Mouse (Mus musculus): ENCODE results near the gene Sacs.
A peak's percentile ranks its signal among the peaks of the same experiment; 100 is the strongest.
"Not testable (repeated sequence)": the region's sequence is repeated elsewhere in the genome, so short reads cannot be mapped to it uniquely, and the experiment has no call there.

Gene Sacs

DNA sequence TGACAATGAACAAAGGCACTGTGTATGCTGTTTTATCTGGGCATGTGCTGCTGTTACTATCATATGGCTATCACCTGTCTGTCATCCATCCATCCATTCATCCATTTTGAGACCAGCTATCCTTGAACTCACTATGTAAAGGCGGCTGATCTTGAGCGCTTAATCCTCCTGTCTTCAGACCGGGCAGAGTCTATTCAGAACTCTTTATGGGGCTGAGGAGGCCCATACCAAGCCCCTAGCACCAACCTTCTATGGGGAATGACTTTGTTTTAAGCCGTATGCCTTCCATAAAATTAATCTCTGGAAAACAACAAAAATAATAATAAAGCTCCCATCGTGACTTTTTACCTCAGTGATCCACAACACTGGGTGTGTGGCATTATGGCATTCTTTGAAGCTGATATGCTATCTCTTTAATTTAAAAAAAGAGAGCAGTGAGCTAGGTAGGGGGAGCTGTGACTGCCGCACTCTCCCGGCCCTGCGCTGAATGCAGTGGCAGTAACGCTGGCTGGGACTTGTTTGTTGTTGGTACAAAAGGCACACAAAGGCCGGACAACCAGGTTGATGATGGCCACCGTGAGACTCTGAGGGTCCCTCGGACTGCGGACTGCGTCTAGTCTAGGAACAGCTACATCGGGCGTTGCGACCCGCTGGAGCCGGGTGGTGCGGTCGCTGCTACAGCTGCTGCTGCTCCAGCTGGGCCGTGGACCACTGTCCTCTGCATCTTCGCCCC lies at the start of gene Sacs:
Gene Sacs (plus strand): TSS at position 464 of the 733 bp plus-strand sequence.
- no peak for DNase-seq (ENCODE audit: extremely low read depth, insufficient read length, low spot score)

DNA sequence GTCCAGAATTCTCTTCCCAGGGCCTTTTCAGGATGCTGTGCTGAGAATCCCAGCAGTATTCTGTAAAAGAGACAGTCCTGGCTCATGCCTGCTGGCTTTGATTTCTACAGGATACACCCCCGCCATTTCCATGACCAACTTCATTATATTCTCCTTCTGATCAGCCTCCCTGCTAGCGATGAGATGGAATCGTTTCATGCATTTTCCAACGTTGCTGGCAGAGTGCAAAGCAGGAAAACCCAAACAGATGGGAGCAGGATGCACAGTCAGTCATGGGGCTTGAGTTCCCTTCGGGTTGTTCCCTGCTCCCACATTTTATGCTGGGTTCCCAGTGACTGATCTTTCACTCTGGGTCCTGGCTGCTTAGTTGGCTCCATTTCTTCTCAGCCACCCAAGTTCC lies 47.3 kb upstream of the Sacs start:
- no peak for DNase-seq (ENCODE audit: extremely low read depth, insufficient read length, low spot score)

DNA sequence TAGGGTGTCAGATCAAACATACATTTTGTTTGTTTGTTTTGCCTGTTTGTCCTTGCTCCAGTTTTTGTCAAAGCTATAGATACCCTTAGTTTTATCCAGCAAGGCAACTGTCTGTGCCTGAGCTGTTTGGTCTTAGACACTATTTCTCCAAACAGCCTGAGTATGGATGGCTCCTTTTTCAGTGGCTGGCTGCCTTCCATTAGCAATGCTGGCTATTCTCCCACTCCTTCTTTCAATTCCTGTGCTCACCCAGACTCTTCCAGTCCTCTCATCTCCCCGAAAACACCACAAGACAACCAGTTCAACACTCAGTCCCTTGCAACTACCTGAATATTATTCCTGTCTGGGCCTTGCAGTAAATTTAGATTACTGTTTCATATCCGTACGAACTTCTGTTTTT lies 46.2 kb upstream of the Sacs start:
- DNase-seq (ENCODE audit: extremely low read depth, insufficient read length, low spot score): no peak

DNA sequence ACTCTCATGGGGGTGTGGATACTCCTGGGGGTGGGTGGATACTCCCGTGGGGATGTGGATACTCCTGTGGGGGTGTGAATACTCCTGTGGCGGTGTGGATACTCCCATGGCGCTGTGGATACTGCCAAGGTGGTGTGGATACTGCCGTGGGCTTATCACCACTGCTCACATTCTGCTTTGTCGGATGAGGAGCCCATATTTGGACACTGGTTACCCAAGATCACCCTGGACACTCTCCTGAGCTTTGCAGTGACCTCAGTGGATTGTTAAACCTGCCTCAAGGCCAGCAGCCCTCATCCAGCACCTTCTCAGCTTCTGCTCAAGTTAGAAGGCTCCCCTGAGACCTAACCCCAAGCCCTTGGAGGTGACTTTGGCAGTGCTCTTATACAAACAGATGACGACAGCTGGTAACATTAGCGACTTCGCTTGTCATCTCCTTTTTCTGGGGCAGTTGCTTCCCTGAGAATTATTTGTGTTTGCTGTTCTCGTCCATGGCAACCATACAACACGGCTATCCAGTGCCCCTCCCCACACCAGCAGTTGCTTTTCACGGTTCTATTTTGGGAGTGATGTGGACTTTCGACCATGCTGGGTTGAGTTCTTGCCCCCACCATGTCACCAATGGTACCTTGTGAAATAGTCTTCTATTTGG lies 40.2 kb upstream of the Sacs start:
- DNase-seq (ENCODE audit: extremely low read depth, insufficient read length, low spot score): no peak

DNA sequence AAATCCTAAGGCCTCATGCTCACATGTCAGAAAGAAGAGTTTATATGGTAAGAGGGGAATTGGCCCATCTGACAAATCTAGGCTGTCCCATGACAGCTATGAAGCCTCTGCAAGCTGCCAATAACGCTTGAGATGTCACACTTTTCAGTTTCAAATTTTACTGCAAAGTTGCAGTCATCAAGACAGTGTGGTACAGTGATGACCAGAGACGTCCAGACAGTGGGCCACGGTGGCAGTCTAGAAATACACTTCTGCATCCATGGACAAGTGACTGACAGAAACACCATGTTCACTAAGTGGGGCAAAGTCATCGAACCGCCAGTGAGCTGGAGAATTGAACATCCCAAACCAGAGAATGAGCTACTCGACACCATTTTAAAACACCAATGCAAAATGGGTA lies 37.5 kb upstream of the Sacs start:
- no peak for DNase-seq (ENCODE audit: extremely low read depth, insufficient read length, low spot score)

DNA sequence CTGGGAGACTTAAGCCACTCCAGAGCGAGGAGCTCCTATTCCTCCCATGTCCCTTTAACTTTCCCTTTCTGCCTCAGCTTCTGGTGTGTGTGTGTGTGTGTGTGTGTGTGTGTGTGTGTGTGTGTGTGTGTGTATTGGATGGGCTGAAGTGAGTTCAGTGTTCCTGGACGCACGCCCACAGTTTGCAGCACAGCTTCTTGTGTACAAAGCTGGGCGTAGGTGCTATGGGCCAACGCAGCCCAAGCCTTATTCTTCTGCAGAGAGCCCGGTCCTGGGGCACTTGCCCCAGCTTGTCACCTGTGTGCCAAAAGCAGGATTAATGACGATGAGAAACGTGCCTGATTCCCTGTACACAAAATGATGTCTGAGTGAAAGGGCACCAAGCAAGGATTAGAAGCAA lies 31.9 kb upstream of the Sacs start:
- DNase-seq (ENCODE audit: extremely low read depth, insufficient read length, low spot score): no peak

DNA sequence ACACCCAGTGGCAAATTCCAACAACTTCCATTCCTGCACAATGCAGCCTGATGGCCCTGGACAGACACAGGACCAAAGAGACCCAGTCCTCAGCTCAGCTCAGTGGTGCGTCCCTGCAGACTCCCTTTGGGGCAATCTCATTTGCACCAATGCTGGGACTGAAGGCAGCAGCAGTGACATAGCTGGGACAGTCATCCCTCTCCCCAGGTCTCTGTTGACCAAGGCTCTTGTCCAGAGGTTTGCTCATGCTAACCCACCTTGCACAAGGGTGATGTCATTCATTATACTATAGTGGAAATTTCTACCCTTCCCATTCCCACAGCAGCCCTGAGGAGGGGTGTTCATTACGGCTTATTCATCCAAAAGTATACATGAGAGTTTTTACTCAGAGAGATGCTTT lies 29.6 kb upstream of the Sacs start:
- DNase-seq (ENCODE audit: extremely low read depth, insufficient read length, low spot score): no peak

DNA sequence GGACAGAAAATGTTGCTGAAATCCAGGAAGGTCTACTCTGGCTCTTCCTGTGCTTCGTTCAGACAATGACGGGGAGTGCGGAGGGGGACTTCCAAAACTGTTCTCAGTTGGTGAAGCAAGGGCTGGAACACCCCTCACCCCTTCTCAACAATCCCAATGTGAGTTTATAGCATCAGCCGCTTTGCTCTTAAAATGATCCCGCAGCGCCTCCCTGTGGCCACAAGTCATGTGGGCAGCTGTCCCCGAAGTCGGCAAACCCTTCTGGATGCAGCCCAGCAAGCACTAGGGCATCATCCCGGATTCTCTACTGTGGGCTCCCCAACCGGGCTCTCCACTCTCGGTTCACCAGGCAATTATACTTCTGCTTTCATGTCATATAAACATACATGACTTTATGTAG lies 25.9 kb upstream of the Sacs start:
- DNase-seq (ENCODE audit: extremely low read depth, insufficient read length, low spot score): peak; percentile 13

DNA sequence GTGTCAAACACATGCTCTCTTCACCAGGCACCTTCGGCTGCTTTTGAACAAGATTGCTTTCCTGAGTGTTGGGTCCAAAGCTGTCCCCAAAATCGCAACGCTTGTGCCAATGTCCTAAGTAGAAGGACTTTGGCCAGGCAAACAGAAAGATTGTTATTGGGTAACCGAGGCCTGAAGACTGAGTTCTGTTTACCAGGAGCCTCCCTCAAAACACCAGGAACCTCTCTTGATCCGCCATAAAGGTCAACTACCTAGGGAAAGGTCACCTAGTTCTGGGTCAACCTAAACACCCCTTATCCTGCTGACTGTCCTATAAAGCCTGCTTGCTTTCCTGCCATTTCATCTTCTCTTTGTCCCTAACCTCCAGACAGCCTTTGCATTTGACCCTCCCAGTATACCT lies 13.5 kb upstream of the Sacs start:
- DNase-seq (ENCODE audit: extremely low read depth, insufficient read length, low spot score): no peak

DNA sequence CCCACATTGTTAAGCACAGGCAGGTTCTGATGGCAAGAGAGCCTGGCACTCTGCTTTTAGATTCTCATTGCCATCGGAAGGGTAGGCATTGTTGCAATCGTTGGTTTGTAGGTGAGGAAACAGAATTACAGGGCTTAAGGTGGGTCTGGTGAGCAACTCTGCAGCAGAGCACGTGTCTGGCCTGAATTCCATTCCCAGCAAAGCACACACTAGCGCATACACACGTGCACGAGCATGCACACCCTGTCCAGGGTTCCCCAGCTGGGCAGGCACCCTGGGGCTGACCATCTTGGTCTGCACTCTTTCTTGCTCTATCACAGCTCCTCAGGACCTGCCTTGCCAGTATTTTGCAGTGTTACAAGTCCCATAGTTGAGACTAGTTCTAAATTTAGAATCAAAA lies 13.1 kb upstream of the Sacs start:
- DNase-seq (ENCODE audit: extremely low read depth, insufficient read length, low spot score): no peak

DNA sequence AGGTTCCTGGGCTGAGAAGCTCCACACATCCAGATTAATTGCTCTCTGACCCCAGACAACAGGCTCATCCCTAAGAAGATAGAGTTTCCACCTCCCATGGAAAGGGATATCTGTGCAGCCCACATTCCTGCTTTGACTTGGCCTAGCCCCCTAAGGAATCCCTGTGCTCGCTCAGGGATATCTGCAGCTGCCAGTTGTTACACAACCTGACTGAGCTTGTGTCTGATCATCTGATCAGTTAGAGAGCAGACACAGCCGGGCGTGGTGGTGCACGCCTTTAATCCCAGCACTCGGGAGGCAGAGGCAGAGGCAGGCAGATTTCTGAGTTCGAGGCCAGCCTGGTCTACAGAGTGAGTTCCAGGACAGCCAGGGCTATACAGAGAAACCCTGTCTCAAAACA lies 10.9 kb upstream of the Sacs start:
- DNase-seq (ENCODE audit: extremely low read depth, insufficient read length, low spot score): not testable (repeated sequence)

DNA sequence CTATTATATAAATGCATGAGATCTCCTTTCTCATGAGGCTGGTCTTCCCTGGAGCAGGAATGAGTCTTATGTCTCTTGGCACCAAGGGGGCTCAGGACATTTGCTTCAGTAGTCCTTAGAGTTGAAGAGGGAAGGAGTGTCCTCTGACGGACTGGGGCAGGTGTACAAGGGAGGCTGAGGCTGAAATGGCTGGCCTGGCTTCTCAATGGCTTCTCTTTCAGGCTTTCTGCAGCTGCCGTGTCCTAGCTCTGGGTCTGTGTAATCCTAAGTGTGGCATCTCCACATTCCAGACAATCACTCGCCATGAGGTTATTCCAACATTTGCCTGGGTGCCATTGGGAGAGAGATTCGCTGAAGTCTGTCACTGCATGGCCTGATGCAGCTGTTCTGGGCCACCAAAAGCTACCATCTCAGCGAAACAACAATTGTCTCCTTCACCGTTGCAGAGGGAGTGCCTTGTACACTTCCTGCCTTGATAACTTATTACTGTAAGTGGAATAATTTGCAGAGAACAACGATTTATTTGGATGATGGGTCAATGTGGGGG lies 9.2 kb upstream of the Sacs start:
- DNase-seq (ENCODE audit: extremely low read depth, insufficient read length, low spot score): no peak

DNA sequence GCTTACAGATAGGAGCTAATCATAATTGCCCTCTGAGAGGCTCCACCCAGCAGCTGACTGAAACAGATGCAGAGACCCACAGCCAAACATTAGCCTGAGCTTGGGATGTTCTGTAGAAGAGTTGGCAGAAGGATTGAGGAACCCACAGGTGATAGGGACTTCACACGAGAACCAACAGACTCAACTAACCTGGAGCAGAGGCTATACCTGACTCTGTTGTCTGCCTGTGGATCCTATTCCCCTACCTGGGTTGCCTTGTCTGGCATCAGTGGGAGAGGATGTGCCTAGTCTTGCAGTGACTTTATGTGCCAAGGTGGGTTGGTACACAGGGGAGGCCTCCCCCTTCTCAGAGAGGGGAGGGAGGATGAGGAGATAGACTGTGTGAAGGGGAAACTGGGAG lies 5.7 kb upstream of the Sacs start:
- DNase-seq (ENCODE audit: extremely low read depth, insufficient read length, low spot score): no peak

DNA sequence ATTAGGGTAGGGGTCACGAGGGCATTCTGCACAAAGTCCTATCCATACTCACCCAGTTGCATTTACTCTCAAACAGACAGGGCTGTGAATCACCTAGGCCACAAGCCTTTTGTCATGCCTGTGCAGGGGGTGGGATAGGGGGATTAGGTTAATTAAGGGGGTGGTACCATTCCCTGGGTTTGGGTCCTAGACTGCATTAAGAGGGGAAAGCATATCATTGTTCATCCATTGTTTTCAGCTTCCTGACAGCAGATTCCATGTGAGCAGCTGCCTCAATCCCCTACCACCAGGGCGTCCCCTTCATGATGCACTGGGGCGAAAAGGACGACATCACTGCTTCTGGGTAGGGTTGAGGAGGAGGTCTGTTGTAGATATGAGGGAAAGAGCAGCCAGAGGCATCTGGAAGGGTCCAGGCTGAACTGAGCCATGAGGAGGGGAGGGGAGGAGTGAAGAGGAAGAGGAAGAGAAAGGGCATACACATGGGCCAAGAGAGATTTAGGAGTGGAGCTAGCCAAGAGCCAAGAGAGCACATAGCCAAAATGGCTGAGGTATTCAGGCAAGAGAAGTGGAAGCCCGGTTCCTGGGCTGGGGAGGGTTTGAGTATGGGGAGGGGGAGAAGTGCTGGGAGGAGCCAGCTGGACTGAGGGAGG lies 3.8 kb upstream of the Sacs start:
- no peak for DNase-seq (ENCODE audit: extremely low read depth, insufficient read length, low spot score)

DNA sequence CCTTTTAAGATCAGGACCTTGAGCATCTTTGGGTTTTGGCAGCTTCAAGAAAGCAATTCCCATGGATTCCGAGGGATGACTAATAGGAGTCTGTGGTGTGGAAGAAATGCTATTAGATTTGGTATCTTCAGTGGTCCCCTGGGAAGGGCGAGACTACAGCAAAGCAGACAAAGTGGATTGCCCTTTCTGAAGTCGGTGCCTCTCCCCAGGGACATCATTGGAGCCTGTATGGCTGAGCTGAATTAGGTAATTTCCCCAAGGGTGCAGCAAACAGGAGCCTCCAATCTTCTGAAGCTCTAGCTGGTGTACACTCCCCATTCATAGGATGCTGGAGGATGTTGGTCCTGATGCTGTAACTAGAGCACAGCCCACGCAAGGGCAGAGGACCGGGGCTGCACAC lies 847 bp upstream of the Sacs start:
- DNase-seq (ENCODE audit: extremely low read depth, insufficient read length, low spot score): peak; percentile 23

DNA sequence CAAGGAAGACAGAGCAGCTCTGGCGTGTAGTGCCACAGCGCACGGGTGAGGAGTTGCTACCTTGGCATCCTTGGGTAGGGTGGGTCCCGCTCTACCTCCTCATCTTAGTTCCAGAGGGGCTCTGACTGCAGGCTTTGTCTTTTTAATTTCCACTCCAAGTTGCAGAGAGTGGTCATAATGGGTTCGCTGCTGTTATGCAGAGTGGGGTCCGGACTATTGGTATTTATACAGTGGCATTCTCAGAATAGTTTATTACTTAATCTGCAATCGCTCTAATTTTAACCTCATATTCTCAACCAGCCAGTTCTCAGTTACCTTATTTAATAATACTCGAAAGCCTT lies 440 bp downstream of the Sacs start:
- DNase-seq (ENCODE audit: extremely low read depth, insufficient read length, low spot score): no peak

DNA sequence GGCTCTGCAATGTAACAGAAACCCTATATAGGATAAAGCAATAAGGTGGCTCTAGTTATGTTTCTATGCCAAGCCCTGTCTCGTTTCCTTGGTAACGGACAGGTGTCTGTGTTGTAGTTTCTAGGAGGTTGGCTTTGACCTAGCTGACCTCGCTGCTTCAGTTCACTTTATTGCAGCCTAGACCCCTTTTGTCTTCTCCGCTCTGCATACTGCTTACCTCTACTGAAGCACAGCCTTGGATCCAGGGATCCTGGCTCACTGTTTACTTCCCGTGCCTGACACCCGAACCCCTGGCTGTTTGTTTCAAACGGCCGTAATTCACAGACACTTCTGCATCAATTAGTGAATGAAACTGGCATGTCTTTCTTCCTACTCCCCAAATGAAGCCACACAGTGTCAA lies 5.1 kb downstream of the Sacs start:
- DNase-seq (ENCODE audit: extremely low read depth, insufficient read length, low spot score): no peak

DNA sequence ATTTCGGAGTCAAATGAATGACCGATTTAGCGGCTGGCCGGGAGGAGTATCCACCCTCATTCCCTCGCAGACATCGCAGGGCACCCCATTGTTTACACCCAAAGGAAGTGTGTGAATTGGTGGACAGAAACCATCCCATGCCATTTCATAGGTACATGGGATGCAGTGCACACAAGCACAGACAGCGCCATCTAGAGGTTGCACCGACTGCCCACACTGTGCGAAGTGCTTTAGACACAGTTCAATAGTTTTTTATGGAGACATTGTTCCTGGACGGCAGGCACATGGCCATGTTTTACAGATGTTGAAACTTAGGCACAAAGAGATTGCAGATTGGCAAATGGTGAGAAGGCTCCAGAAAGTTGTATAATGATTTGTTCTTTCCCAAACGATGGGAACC lies 5.6 kb downstream of the Sacs start:
- DNase-seq (ENCODE audit: extremely low read depth, insufficient read length, low spot score): no peak

DNA sequence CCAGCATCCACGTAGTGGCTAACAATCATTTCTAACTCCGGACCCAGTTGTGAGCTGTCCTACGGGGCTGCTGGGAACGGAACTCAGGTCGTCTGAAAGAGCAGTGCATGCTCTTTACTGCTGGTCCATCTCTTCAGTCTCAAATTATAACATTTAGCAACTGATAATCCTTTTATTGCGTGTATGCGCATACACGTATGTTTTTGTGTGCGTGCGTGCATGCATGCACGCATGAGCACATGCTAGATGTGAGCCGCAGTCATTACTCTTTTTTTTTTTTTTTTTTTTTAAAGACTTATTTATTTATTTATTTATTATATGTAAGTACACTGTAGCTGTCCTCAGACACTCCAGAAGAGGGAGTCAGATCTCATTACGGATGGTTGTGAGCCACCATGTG lies 12.2 kb downstream of the Sacs start:
- not testable (repeated sequence) for DNase-seq (ENCODE audit: extremely low read depth, insufficient read length, low spot score)

DNA sequence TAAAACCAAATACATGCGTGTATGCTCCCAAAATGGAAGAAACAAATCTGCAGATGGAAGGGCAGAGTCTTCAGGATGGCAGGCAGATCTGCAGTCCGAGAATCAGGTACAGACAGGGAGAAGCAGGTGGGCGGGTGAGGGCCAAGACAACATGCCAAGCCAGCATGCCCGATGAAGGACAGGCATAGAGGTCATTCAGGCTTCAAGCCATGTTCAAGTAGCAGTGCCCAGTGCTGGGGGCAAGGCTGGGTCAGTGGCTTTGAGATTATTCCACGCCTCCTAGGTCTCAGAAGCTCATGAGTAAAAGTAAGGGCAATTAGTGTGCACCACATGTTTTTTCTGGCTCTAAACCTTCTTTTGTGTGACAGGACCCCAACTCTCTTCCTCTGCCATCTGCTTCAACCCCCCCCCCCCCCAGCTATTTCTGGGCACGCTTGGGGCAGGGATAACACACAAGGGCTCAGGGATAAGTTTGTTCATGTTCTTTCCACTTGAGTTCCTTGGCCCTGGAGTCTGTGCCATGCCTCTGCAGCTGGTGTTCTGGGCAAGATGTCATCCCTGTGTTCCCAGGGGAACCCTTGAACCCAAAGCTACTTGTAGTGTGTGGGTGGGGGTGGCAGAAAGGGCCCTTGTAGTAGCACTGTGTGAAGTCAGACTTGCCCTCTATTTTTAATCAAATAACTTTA lies 16.8 kb downstream of the Sacs start:
- DNase-seq (ENCODE audit: extremely low read depth, insufficient read length, low spot score): no peak

DNA sequence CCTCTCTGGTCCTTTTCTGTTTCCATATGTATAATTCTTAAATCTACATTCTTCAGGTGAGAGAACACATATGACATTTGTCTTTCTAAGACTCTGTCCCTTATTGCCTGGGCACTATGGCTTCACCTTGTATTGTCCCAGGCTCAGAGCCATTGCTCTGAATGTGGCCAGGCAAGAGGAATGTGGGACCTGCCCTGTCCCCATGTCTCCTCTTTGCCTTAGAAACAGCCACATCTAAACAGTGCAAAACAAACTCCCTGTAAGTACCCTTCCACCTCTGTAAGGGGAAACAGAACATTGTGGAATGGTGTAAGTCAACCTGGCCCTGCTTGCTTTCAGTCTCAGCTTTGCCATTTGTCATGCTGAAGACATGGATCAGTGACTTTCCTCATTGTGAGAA lies 17.4 kb downstream of the Sacs start:
- DNase-seq (ENCODE audit: extremely low read depth, insufficient read length, low spot score): no peak
